Mouse (Mus musculus) inflammation-experienced regulatory T-cells, adult 6 months (primary cell): ENCODE results near the gene Cryaa. TPM values are rescaled to one million over a fixed set of nuclear protein-coding genes. Genes with fewer than 3 reads are reported as not detected.
"Not testable (repeated sequence)": the region's sequence is repeated elsewhere in the genome, so short reads cannot be mapped to it uniquely, and the experiment has no call there.

Source experiments
- ATAC-seq: one replicate; pipeline ENCODE4 v1.8.0; 2017
- polyA plus RNA-seq, 3 experiments: library from polyadenylated mRNA; unstranded; fragments of 100-300 nt; shearing (Covaris generic); gene quantifications; one replicate each; pipeline ENCODE4 v1.2.1; 2017

Gene Cryaa
- polyA plus RNA-seq, 3 experiments from 2014 or later: not detected

GRCm38 (mm10) chr17:31660661-31661250 lies 16.9 kb upstream of the Cryaa start:
- no peak for ATAC-seq

DNA sequence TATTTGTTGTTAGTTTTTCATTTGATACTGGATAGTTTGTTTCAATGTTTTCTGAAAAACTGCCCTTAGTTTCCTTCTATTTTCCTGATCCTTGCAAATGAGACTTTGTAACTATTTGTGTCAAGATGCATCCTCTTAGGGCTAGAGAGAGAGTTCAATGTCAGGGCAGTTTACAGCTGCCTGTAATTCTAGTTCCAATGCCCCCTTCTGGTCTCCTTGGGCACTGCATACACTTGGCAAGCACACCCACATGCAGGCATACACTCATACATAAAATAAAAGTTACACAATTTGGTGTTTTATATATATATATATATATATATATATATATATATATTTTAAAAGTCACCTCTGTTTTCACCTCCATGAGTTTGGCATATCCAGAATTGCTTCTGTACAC lies 14.8 kb upstream of the Cryaa start:
- ATAC-seq: no peak

DNA sequence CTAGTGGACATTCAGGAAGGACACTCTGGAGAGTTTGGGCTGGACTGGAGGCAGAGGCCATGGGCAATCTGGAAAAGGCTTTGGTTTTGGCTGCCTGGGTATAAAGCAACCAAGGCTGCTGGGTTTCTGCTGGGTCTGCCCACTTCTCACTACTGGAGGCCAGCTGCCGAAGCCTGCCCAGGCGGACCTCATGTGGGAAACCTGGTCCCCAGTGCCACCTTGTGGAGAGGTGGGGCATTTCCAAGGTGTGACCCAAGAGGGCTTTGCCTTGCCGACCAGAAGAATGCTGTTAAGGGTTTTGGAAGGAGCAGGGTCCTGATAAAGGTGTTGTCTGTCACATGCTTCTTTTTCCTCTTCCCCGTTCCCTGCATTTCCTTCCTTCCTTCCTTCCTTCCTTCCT lies 12.8 kb upstream of the Cryaa start:
- peak; percentile 84 for ATAC-seq

DNA sequence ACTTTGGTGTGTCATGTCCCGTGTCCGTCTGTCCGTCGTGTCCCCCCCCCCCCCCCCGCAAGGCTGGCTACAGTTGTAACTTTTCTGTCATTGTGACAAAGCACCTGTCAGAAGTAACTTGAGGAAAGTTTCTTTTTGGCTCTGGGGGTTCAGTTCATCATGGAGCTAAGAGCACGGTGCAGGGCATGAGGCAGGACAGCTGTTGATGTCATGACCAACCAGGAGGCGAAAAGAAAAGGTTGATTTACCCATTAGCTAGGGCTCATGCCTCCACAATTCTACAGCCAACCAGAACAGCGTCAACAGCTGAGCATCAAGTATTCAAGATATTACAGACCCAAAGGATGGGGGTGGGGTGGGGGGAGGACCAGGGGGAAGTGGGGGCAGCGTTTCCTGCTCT lies 9.3 kb upstream of the Cryaa start:
- no peak for ATAC-seq

DNA sequence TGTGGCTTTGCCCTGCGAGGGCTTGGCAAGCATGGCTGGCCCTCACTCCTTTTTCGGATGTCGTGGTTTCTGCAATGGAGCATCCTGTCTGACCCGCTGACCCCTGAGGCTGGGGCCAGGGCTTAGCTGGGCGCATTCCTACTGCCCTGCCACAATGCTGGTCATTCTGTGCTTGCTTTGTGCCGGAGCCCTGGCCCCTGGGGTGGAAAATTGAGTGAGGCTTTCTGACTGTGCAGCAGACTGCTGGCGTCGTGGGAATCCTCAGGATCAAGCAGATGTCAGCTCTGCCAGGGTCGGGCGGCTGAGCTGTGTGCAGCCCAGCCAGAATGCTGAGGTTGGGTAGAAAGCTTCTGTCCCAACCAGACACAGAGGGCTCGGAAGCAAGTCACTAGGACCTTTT lies 7.4 kb upstream of the Cryaa start:
- no peak for ATAC-seq

DNA sequence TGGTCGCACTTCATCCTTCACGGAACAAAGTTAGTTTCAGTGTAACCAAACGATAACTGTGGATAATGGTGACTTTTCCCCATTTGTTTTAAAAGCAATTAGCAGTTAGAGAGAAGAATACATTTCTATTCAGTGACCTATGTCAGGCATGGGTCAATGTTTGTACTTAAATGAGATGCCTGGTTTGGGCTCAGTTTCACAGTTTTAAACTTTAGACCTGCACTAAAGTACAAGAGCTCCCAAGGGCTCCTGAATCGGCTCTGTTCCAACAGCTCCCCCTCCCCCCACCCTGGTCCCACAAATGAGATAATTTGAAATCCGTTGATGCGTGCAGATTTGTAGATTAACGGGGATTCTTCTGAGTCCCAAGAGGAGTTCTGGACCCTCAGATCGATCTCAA lies 5.9 kb upstream of the Cryaa start:
- no peak for ATAC-seq

DNA sequence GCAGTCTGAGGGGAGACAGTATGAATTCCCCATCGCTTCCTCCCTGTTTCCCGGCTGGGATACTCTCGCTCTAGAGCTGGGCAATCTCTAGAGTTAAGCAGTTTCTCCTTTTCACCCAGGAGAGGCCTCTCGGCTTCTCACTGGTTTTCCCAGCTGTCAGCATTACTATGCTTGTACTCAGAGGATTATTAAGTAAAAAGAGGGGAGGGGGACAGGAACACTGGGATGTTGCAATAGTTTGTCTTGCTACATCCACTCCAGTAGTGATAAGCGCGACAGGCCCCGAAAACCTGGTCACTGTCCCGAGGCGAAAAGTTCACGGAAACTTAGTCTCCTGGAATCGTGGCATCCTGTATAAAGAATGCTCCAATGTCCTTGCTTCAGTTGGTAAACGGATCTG lies 5.3 kb upstream of the Cryaa start:
- no peak for ATAC-seq

DNA sequence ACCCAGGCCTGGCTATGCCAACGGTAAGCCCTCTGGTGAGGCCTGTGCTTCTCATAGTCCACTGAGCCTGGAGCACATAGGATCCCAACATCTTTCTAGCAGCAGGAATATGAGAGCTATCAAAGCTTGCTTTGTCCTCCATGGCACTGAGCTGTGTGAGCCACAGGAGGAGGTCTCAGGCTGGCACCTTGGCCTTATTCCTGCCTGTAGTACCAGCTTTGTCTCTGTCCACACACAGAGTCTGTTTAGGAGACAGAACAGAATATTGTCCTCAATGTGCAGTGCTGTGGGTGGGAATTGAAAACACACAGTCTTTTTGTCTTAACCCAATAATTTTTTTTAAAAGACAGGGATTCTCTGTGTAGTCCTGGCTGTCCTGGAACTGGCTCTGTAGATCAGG lies 3.2 kb upstream of the Cryaa start:
- no peak for ATAC-seq

DNA sequence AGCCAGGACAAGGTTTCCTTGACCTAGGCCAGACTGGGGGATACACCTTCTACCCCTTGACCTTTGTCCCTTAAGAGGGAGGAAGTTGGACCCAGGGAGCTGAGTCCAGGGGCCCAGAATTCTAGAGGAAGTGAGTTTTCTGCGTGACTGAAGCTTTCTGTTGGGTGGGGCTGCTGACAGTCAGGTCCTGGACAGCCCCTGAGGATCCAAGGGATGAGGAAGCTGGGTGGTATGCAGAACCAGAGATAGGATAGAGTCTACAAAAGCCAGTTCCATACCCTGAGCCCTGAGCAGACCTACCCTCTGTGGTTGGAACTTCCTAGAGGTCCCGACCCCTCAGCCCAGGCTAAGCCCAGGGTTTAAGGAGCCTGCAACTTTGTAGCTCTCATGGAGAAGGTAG lies 2.8 kb downstream of the Cryaa start:
- no peak for ATAC-seq

GRCm38 (mm10) chr17:31685514-31686224 lies 8.1 kb downstream of the Cryaa start:
- ATAC-seq: peak; percentile 74

DNA sequence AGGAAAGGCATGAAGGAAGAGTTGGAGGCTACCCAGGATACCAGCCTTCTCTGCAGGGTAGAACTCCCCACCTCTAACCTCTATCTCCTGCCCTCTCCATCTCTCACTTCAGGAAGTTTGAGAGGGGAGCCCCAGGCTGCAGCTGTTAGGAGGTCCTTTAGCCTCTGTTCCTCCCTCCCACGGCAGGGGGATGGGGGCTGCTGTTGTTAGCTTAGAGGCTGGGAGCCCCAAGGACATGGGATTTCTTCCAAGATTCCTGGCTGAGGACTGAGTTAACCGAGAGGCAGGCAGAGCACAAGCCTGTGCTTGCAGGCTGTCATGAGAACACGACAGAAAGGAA lies 8.6 kb downstream of the Cryaa start:
- ATAC-seq: no peak

DNA sequence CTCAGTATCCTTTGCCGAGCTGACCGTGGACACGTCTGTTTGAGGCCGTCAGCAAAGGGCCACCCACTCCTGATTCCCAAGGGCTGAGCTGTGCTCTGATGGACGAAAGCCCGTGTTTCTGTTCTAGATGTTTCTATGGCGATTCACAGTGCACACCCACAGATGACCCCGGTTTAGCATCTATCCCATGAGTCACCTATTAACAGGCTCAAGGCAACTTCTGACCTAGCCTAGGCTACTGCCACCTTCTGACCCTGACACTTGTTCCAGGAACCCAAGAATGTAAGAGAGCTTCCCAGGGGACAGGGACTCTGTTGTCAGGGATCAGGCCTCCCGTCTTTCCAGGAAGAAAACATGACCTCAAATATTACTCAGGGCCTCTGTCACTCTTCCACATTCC lies 10.5 kb downstream of the Cryaa start:
- no peak for ATAC-seq

DNA sequence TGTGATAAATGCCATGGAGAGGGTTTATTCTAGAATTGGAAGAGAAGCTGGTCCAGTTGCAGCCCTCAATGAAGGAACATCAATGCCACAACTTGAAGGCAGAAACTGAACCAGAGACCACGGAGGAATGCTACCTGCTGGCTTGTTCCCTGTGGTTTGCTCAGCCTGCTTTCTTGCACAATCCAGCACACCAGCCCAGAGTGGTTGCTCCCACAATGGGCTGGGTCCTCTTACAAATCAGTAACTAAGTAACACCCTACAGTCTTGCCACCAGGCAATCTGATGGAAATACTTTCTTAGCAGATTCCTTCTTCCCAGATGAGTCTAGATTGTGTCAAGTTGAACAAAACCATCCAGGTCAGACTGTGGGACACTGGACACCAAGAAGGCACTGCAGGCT lies 12.0 kb downstream of the Cryaa start:
- no peak for ATAC-seq

DNA sequence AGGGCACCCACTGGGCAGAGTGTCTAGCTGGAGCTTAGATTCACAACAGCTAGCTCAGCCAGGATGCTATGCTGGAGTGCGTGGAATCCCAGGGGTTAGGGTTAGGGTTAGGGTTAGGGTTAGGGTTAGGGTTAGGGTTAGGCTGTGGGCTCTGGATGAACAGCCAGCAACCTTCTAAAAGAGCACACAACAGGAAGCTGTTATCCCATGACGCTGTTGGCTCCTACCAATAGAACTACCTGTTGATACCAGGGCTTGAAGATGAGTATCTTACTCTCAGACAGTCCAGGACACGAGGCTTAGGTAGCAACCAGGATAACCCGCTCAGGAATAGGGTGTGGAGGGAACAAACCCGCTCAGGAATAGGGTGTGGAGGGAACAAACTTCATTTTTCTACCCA lies 15.3 kb downstream of the Cryaa start:
- ATAC-seq: peak; percentile 44

- ATAC-seq: peak; percentile 85
Measured at GRCm38 (mm10) chr17:31693330-31694022, 15.9 kb downstream of the Cryaa start.

DNA sequence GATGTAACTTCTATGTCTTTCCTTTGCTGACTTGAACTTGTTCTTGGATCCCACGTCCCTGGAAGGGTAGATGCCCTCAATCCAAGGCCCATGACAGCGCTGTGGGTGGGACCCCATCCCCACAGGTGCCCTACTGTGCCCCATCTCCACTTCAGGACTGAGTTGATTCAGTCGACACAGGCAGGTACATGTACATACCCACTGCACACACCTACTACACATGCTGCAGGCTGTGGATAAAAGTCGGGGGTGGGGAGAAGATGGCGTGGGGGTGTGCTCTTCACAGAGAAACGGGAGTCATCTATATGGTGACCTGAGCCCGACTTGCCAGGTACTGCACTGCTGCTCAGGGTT lies 16.4 kb downstream of the Cryaa start:
- ATAC-seq: peak; percentile 3

DNA sequence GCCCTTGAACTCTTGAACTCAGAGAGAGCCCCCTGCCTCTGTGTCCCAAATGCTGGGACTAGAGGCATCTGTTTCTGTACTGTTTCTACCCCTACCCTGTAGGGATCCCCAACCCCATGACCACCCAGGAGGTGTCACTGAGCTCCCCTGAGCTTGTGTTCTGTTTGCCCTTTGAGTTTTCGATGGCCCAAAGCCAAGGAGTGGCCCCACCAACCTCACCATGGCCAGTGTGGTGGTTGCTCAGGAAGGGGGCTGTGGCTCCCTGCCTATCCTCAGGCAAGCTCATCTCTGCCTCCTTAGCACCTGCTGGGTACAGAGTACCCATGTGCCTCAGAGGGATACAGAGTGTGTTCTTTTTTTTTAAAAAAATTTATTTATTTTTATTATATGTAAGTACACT lies 17.3 kb downstream of the Cryaa start:
- ATAC-seq: no peak

GRCm38 (mm10) chr17:31695356-31695755 lies 17.7 kb downstream of the Cryaa start:
- ATAC-seq: not testable (repeated sequence)

GRCm38 (mm10) chr17:31698347-31698746 lies 20.7 kb downstream of the Cryaa start:
- ATAC-seq: no peak

DNA sequence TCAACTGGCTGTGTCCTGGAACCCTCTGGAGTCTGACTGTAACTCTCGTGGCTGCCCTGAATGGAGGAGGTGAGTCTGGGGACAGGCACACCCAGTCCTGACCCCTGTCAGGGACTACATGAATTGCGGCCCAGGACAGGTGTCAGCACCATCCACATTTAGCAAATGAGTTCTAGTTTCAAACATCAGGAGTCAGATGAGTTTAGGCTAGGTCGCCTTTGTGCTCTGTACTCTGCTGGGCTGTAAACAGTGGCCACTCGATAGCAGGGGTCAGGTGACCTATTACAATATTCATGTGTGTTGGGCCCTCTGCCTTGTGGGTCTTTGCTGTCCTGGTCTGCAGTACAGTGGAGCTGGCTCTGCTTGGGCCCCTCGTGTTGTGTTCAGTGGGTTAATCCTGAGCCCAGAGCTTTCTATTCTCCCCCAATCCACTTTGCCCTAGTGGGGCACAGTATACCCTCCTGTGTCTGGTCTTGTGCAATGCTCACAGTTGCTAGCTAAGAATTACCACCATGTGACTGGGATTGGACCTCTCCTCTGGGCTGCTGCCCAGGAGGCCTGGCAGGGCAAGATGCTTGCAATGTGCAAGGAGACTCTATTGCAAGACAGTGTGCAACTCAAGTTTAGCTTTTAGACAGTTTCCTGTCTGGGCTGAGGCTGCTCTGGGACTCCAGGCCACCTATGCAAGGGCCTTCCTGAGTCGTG lies 25.8 kb downstream of the Cryaa start:
- no peak for ATAC-seq

DNA sequence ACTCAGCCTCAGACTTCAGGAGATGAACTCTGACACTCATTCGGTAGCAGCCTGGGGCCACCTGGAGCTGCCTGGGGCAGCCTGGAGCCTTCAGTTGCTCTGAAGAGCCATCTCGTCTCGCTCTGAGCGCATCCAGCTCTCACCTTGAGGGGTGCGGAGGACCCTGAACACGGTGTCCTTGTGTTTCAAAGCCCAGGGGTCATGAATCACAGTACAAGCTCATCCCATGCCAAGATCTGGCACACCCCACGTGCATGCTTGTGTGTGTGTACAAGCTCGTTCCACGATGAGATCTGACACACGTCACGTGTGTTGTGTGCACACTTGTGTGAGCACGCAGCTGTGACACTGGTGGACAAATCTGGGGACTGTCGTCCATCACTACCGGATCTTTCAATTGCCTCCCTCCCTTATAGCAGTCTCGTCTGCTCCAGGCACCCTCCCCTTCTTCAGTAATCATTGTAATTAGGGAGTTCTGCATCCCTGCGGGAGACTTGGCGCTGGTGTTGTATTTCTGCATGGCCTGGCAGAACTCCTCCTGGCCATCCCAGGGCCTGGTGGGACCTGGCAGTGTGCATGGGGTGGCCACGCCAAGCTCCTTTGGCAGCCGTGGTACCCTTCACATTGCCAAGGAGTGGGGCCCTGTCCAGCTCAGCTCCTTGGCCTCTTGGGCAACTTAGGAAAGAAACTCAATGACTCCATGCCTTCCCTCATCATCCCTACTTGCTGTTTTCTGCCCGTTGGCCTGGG lies 27.8 kb downstream of the Cryaa start:
- ATAC-seq: no peak

DNA sequence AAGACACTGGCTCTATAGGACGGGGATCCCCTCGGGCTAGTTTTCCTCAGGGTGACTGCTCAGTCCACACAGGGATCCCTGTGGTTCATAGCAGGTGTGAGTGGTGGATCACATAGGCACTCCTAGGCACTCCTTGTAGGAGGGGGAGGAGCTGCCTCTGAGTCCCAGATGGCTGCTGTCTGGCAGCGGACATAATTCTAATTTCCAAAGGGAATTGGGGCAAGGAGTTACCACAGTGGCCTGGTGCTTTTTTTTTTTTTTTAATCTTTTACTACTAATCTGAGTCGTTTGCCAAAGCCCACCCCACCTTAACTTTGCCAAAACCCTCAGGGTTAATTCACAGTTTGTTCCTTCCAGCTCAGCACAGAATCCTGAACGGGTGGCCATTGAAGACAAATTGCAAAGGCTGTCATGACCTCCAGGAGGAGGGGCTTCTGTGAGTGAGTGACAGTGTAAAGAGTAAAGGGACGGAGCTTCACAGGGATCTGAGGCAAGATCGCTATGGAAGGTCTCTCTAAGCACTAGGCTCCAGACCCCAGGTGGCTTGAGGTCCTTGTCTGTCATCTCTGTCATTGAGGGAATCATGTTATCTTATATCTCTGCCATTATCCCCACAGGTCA lies 31.6 kb downstream of the Cryaa start:
- no peak for ATAC-seq

DNA sequence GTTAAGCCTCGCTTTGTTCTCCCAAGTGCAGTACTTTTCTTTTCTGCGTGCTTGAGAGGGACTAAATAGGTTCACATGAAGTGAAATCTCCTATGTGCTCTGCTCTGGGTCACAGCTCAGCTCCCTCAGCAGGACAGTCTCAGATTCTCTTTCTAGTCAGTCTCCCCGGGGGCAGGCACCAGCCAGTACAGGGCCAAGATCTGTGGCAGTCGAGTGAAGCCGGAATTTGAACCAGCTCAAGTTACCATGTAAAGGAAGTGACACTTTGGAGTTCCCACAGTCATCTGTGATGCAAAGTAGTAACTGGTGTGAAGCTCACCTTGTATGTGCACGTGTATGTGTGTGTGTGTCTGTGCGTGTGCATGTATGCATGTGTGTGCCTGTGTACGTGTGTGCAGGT lies 32.8 kb downstream of the Cryaa start:
- ATAC-seq: no peak
